Mouse (Mus musculus): Measurements from ENCODE around the gene Stra6.

DNA sequence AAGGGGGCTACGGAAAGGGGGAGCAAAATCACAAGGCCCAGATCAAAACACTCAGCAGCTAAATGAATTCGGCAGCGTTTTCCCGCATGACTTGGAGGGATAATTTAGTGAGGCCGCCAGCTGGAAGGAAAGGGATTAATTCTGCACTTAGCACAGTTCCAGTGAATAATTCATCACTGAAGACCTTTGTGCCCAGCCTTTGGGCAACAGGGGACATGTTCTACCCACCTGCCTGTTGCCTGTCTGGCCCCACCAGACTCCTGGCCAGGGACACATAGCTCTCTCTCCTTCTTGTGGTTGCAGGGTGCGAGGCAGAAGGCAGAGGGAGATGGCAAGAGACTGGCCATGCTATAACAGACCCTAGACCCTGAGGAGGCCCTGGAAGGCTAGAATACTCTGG is 1.9 kb downstream of the Stra6 start:
- TF ChIP-seq CTCF (IDR thresholded peaks at IDR 0.05; ENCODE audit: control insufficient read depth, insufficient read depth, low read length) (no peak), POLR2A (IDR thresholded peaks at IDR 0.05; ENCODE audit: borderline replicate concordance, control insufficient read depth, low read depth, low read length) (no peak)

Measured in bone marrow, adult 2 months (tissue).